In the genomic region with DNA sequence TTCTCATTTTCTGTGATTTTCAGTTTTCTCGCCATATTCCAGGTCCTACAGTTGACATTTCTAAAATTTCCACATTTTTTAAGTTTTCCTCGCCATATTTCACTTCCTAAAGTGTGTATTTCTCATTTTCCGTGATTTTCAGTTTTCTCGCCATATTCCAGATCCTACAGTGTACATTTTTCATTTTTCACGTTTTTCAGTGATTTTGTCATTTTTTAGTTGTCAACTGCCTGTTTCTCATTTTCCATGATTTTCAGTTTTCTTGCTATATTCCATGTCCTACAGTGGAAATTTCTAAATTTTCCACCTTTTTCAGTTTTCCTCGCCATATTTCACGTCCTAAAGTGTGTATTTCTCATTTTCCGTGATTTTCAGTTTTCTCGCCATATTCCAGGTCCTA, we compare ENCODE assay signal across 10 mouse cellular contexts. TPM values are rescaled to one million over a fixed set of nuclear protein-coding genes. Genes with fewer than 3 reads are reported as not detected.
A peak's percentile ranks its signal among the peaks of the same experiment; 100 is the strongest.
DNase-seq lines count a peak whose midpoint lies in the region; ATAC-seq and TF ChIP-seq lines count a peak whose summit lies in the region.
"Not testable (repeated sequence)": the region's sequence is repeated elsewhere in the genome, so short reads cannot be mapped to it uniquely, and the experiment has no call there.
"Had no signal": no experiment of that assay in that cellular context is flagged by ENCODE, and none has a peak within 500 bp of the region (broad histone marks: within the 10 kb centered on the region; RNA-seq: fewer than 3 reads in every experiment).

No protein-coding gene starts in this region.

- not testable (repeated sequence) for H3K36me3 ChIP-seq in forebrain, embryonic 14.5 days (ENCODE audit: control insufficient read depth, insufficient read depth, low read length); hindbrain, embryonic 14.5 days (replicated peaks; ENCODE audit: control insufficient read depth, insufficient read depth); limb, embryonic 13.5 days; midbrain, embryonic 11.5 days (ENCODE audit: control insufficient read depth, insufficient read depth, low read length)

- DNase-seq in Patski (ENCODE audit: low read depth, low spot score) = not testable (repeated sequence)
- peak; percentile 2 for DNase-seq in embryo, embryonic 11 days
- DNase-seq in forebrain, embryonic 14.5 days (ENCODE audit: low spot score) = peak; percentile 0
- DNase-seq in hindbrain, embryonic 14.5 days (ENCODE audit: low spot score) = peak; percentile 24
- peak; percentile 90 for DNase-seq in midbrain, embryonic 11.5 days (ENCODE audit: low spot score, missing footprints)

- in situ Hi-C loops in Patski (cut with MboI; ENCODE audit: low pct_unique_long_range_greater_than_20kb) = not testable (repeated sequence)

- CTCF ChIA-PET in Patski (lab: Charles Lee) = not testable (repeated sequence)

- WGBS in forebrain, embryonic 14.5 days = 75% methylated on average over 7 of the region's 9 CpGs
- WGBS in hindbrain, embryonic 14.5 days = 73% methylated on average over 6 of the region's 9 CpGs
- WGBS in limb, embryonic 13.5 days = 79% methylated on average over 8 of the region's 9 CpGs
- 79% methylated on average over 7 of the region's 9 CpGs for WGBS in midbrain, embryonic 11.5 days

- POLR2A ChIA-PET in Patski (lab: Charles Lee) = not testable (repeated sequence)

- ATAC-seq in Patski = peak; percentile 29
- 0 out of 2 replicates have a peak, but pooled peaks have one; percentile 9 for ATAC-seq in forebrain, embryonic 14.5 days
- ATAC-seq in hindbrain, embryonic 14.5 days (ENCODE audit: low FRiP score) = peak; percentile 24; the same call in 1 of the 2 replicates
- peak; percentile 46; the same call in 1 of the 2 replicates for ATAC-seq in limb, embryonic 13.5 days (ENCODE audit: low FRiP score, low read depth)
- ATAC-seq in midbrain, embryonic 11.5 days (ENCODE audit: low FRiP score) = peak; percentile 31; the same call in 1 of the 2 replicates
- ATAC-seq in neutrophil, adult 5-6 weeks (ENCODE audit: extremely low read depth, insufficient number of reproducible peaks, low FRiP score, poor library complexity, severe bottlenecking) = peak; percentile 21

- not testable (repeated sequence) for H3K27me3 ChIP-seq in Patski; forebrain, embryonic 14.5 days (replicated peaks; ENCODE audit: control insufficient read depth, insufficient read depth, low read length); hindbrain, embryonic 14.5 days (ENCODE audit: control insufficient read depth, insufficient read depth, low read length); limb, embryonic 13.5 days; midbrain, embryonic 11.5 days (ENCODE audit: control insufficient read depth, insufficient read depth, low read length)

- TF ChIP-seq CTCF in Patski (IDR thresholded peaks at IDR 0.05) = not testable (repeated sequence)

- not testable (repeated sequence) for H3K9ac ChIP-seq in forebrain, embryonic 14.5 days (ENCODE audit: low read length); hindbrain, embryonic 14.5 days; limb, embryonic 13.5 days; midbrain, embryonic 11.5 days (ENCODE audit: low read length)

- not testable (repeated sequence) for H3K4me3 ChIP-seq in forebrain, embryonic 14.5 days (ENCODE audit: low read depth, low read length); hindbrain, embryonic 14.5 days (replicated peaks; ENCODE audit: low read length); limb, embryonic 13.5 days; midbrain, embryonic 11.5 days (ENCODE audit: low read depth, low read length)

- peaks cover 10% of the 10 kb centered on the region for H3K9me3 ChIP-seq in forebrain, embryonic 14.5 days (replicated peaks; ENCODE audit: control insufficient read depth, low read length)
- not testable (repeated sequence) for H3K9me3 ChIP-seq in hindbrain, embryonic 14.5 days (ENCODE audit: control insufficient read depth, low read length); limb, embryonic 13.5 days; midbrain, embryonic 11.5 days (ENCODE audit: control insufficient read depth, low read length)

- not testable (repeated sequence) for H3K4me2 ChIP-seq in forebrain, embryonic 14.5 days (ENCODE audit: low read length); hindbrain, embryonic 14.5 days (replicated peaks); limb, embryonic 13.5 days (replicated peaks); midbrain, embryonic 11.5 days

- H3K4me1 ChIP-seq in forebrain, embryonic 14.5 days (ENCODE audit: control insufficient read depth, insufficient read depth, low read length); hindbrain, embryonic 14.5 days (replicated peaks; ENCODE audit: control insufficient read depth, insufficient read depth, low read length); limb, embryonic 13.5 days; midbrain, embryonic 11.5 days (ENCODE audit: control insufficient read depth, insufficient read depth, low read length): not testable (repeated sequence)

- not testable (repeated sequence) for H3K27ac ChIP-seq in forebrain, embryonic 14.5 days (ENCODE audit: low read depth, low read length); hindbrain, embryonic 14.5 days; limb, embryonic 13.5 days; midbrain, embryonic 11.5 days (ENCODE audit: low read depth, low read length)

RNA-seq across cellular contexts. Expression of a gene that starts 4.1 kb away (rescaled TPM):
- polyA plus RNA-seq in Patski (2021) = not detected
- polyA plus RNA-seq in forebrain, embryonic 14.5 days (2014; fragmentation: Nextera tagmentation; extraction: Ambion mirVana) = not detected in 2 replicates
- polyA plus RNA-seq in hindbrain, embryonic 14.5 days (2014; fragmentation: Nextera tagmentation; extraction: Ambion mirVana) = not detected in 2 replicates
- not detected in 2 replicates for polyA plus RNA-seq in limb, embryonic 13.5 days (2015; fragmentation: Nextera tagmentation; extraction: Ambion mirVana)
- polyA plus RNA-seq in midbrain, embryonic 11.5 days (2014; fragmentation: Nextera tagmentation; extraction: Ambion mirVana) = 0.34 TPM in 1 of 2 replicates, not detected in the other
- 9.4 and 29.2 TPM in 2 replicates for total RNA-seq in neutrophil, adult 5-6 weeks (2017)
- total RNA-seq: left cerebral cortex, postnatal 36 days had no signal
- polyA plus RNA-seq: intestine, postnatal 0 days; thymus, adult 2 months had no signal

RNA-seq across cellular contexts. Expression of a gene that starts 5.7 kb away (rescaled TPM):
- polyA plus RNA-seq in Patski (2021) = not detected
- not detected in 2 replicates for polyA plus RNA-seq in forebrain, embryonic 14.5 days (2014; fragmentation: Nextera tagmentation; extraction: Ambion mirVana)
- not detected in 2 replicates for polyA plus RNA-seq in hindbrain, embryonic 14.5 days (2014; fragmentation: Nextera tagmentation; extraction: Ambion mirVana)
- polyA plus RNA-seq in limb, embryonic 13.5 days (2015; fragmentation: Nextera tagmentation; extraction: Ambion mirVana) = 0.31 TPM in 1 of 2 replicates, not detected in the other
- polyA plus RNA-seq in midbrain, embryonic 11.5 days (2014; fragmentation: Nextera tagmentation; extraction: Ambion mirVana) = not detected in 2 replicates
- total RNA-seq in neutrophil, adult 5-6 weeks (2017) = 22.1 and 40.0 TPM in 2 replicates
- total RNA-seq: left cerebral cortex, postnatal 36 days had no signal
- polyA plus RNA-seq: intestine, postnatal 0 days; thymus, adult 2 months had no signal

RNA-seq across cellular contexts. Expression of a gene that starts 6.5 kb away (rescaled TPM):
- not detected for polyA plus RNA-seq in Patski (2021)
- not detected in 2 replicates for polyA plus RNA-seq in forebrain, embryonic 14.5 days (2014; fragmentation: Nextera tagmentation; extraction: Ambion mirVana)
- polyA plus RNA-seq in hindbrain, embryonic 14.5 days (2014; fragmentation: Nextera tagmentation; extraction: Ambion mirVana) = not detected in 2 replicates
- not detected in 2 replicates for polyA plus RNA-seq in limb, embryonic 13.5 days (2015; fragmentation: Nextera tagmentation; extraction: Ambion mirVana)
- polyA plus RNA-seq in midbrain, embryonic 11.5 days (2014; fragmentation: Nextera tagmentation; extraction: Ambion mirVana) = not detected in 2 replicates
- total RNA-seq in neutrophil, adult 5-6 weeks (2017) = 10.5 and 17.4 TPM in 2 replicates
- total RNA-seq: left cerebral cortex, postnatal 36 days had no signal
- polyA plus RNA-seq: intestine, postnatal 0 days; thymus, adult 2 months had no signal

RNA-seq across cellular contexts. Expression of a gene that starts 8.2 kb away (rescaled TPM):
- polyA plus RNA-seq in Patski (2021) = not detected
- polyA plus RNA-seq in forebrain, embryonic 14.5 days (2014; fragmentation: Nextera tagmentation; extraction: Ambion mirVana) = not detected in 2 replicates
- polyA plus RNA-seq in hindbrain, embryonic 14.5 days (2014; fragmentation: Nextera tagmentation; extraction: Ambion mirVana) = not detected in 2 replicates
- not detected in 2 replicates for polyA plus RNA-seq in limb, embryonic 13.5 days (2015; fragmentation: Nextera tagmentation; extraction: Ambion mirVana)
- not detected in 2 replicates for polyA plus RNA-seq in midbrain, embryonic 11.5 days (2014; fragmentation: Nextera tagmentation; extraction: Ambion mirVana)
- 3.7 and 9.6 TPM in 2 replicates for total RNA-seq in neutrophil, adult 5-6 weeks (2017)
- total RNA-seq: left cerebral cortex, postnatal 36 days had no signal
- polyA plus RNA-seq: intestine, postnatal 0 days; thymus, adult 2 months had no signal

RNA-seq across cellular contexts. Expression of a gene that starts 9.9 kb away (rescaled TPM):
- polyA plus RNA-seq in Patski (2021) = not detected
- polyA plus RNA-seq in forebrain, embryonic 14.5 days (2014; fragmentation: Nextera tagmentation; extraction: Ambion mirVana) = not detected in 2 replicates
- 0.47 TPM in 1 of 2 replicates, not detected in the other for polyA plus RNA-seq in hindbrain, embryonic 14.5 days (2014; fragmentation: Nextera tagmentation; extraction: Ambion mirVana)
- not detected in 2 replicates for polyA plus RNA-seq in limb, embryonic 13.5 days (2015; fragmentation: Nextera tagmentation; extraction: Ambion mirVana)
- polyA plus RNA-seq in midbrain, embryonic 11.5 days (2014; fragmentation: Nextera tagmentation; extraction: Ambion mirVana) = 0.29 and 0.37 TPM in 2 replicates
- total RNA-seq in neutrophil, adult 5-6 weeks (2017) = 94.7 and 118 TPM in 2 replicates
- polyA plus RNA-seq: intestine, postnatal 0 days; thymus, adult 2 months had no signal
